Mouse (Mus musculus) left cerebral cortex, postnatal 36 days (tissue): Measurements from ENCODE around the gene Vars2. TPM values are rescaled to one million over a fixed set of nuclear protein-coding genes. Genes with fewer than 3 reads are reported as not detected.

Source experiments
- DNase-seq, 2 experiments: peaks; one replicate each; pipeline ENCODE4 v3.0.0; 2021 to 2022; ENCODE audit warnings: low spot score in 2 of 2, mixed read lengths in 1 of 2
- intact Hi-C: fragments of 180-260 bp; cut with DNase I; formaldehyde crosslinking; loops from one replicate; pipeline ENCODE4 v1.15.1; 2025
- total RNA-seq, 2 experiments: library from RNA; stranded (reverse); gene quantifications; 2 replicates each; pipeline ENCODE4 v1.2.3; 2021

Vars2 gene
- total RNA-seq, 2 experiments from 2014 or later, result 30.1 to 40.0 TPM

DNA sequence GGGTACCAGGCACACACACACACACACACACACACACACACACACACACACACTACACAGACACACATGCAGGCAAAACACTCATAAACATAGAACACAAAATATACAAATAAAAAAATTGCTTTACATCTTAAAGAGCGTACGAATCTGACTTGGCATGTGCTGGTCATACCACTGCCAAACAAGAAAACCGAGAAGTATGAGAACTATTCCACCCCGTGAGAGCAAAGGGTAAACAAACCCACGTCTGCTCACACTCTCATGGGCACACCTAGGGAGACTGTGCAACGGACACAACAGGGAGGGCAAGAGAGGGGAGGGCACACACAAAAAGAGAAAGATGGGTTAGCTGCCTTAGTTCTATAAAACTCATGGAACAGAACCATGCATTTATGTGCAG is 29.3 kb upstream of the Vars2 start:
- intact Hi-C loops, result no loop called here
- no peak for DNase-seq

DNA sequence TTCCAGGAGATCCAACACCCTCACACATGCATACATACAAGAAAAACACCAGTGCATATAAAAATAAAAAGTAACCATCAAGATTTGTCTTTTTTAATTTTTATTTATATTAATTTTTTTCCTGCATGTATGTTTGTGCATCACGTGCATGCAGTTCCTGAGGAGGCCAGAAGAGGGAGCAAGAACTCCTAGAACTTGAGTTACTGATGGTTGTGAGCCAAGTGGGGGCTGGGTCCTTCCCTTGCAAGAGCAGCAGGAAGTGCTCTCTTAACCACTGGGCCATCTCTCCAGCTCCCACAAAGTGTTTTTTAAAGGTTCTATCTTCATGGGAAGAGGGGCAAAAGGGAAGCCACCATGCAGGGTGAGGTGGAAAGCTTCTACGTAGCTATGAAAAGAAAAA is 27.9 kb upstream of the Vars2 start:
- no peak for DNase-seq
- intact Hi-C loops, result no loop called here

DNA sequence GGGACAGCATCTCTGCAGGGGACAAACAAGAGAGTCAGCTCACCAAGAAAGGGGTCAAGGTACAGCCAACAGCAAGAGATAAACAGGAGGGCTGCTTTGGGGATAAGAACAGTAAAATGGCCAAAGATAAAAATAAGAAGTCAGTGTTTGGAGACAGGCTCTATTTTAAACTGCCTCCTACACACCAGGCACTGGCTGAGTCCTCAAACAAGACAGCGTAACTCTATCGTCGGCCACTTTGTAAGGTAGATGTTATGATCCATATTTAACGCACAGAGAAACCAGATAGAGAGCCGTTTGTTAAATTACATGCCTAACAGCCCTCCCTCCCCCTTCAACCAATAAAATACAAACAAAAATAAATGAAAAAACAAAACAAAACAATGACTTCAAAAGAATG is 26.5 kb upstream of the Vars2 start:
- no peak for DNase-seq
- intact Hi-C loops, result no loop called here

DNA sequence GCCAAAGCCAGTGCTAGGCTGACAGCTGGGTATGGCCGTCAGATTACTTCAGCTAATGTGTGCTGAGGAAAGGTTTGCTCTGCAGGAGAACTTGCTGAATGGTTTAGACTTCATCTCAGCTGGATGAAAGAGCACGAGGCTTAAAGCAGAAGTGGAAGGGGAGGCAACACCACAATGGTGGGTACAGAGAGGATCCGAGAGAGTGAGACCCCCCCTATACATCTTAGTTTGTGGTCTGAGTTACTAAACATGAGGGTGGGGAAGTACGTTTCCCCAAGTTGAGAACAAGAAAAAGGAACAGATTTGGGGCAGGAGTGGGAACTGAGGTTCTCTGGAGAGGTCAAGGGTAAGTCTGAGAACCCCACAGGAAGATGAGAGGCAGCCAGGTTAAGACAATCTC is 25.0 kb upstream of the Vars2 start:
- no peak for DNase-seq
- intact Hi-C loops, result no loop called here

DNA sequence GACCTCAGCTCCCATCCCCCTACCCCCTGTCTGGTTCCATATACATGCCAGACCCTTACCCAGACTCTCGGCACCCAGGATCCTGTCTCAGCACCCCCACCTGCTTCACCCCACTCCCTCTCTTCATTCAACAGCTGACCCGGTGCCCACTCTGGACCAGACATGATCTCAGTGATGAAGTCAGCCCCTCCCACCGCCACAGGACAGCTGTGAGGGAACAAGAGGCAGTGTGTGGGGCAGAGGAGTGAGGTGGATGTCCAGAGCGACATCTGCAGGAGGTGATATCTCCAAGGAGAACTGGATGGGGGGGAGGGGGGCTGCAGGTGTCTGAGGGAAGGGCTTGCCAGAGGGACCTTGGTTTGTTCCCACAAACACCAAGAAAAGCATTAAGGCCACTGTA is 24.4 kb upstream of the Vars2 start:
- DNase-seq, result no peak
- intact Hi-C loops, result no loop called here

DNA sequence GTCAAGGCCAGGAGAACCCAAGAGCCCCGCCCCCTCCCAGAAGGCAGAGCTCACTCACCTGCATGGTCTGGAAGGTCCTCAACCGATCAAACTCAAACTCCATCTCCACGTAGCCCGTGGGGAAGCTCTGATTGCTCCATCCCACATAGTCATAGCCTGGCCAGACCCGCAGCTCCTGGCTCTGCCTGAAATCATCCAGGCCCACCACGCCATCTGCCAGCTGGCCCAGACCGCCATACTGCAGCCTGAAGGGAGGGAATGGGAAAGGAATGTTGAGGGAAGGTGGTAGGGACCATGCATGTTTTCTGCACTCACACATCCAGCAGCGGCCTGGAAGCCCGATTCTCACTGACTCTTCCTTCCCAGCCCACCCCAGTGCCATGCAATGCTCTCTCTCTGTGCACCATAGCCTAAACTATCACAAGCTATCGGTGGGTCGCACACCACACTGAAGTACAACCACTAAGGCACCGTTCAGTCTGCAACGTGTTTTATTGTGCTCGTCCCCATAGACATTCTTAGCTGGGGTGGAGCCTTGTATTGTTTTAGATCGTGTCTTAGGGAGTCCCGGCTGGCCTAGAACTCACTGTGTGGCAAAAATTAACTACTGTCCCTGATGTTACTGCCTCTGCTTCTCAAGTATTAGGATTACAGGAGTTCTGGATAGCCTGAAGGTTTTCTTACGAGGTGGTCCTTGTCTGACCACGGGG is 22.7 kb upstream of the Vars2 start:
- no peak for DNase-seq
- intact Hi-C loops, result no loop called here

DNA sequence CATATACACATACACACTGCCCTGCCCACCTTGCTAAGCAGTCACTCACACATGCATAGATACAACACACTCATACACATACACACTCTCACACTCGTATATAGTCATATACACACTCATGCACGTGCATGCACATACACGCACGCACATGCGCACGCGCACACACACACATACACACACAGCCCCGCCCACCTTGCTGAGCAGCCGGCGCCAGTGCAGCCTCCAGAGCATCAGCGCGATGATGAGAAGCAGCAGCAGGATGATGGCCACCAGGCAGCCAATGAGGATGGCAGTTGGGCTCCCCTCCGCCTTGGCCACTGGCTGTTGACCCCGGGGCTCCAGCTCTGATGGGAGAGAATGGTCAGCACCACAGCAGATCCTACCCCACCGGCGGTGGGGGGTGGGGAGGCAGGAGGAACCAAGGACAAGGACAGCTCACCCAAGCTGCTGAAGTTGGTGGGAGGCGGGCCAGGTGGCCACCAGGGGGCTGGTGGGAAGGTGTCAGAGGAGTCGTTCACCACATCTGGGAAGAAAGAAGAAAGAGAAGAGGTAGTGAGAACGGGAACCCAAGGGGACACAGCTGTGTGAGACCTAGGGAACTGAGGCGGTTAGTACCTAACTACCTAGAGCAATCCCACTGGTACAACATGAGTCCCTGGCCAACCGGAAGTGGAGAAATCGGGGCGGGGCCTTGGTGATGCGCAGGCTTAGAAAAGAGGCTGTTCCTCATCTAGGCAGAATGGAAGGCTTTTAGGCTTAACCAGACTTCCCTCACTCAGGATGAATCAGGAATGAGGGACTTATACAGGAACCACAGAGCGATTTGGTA is 21.2 kb upstream of the Vars2 start:
- no peak for DNase-seq
- intact Hi-C loops, result no loop called here

DNA sequence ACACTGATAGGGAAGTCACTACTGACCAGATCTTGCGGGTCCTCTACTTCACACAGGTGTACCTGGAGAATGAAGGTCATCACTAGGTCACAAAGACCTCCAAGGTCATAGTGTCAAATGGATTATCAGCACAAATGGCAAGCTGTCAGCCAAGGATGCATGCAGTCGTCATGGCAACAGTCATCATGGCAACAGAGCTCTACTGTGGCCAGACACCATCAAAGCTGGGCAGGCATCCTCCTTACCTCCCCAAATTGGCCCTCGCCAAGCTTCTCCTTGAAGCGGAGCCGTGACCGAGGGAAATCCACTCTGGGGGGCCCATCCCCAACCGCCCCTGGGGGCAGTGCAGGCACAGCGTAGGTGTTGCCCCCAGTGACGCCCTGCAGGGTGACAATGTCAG is 17.7 kb upstream of the Vars2 start:
- intact Hi-C loops, result no loop called here
- no peak for DNase-seq

DNA sequence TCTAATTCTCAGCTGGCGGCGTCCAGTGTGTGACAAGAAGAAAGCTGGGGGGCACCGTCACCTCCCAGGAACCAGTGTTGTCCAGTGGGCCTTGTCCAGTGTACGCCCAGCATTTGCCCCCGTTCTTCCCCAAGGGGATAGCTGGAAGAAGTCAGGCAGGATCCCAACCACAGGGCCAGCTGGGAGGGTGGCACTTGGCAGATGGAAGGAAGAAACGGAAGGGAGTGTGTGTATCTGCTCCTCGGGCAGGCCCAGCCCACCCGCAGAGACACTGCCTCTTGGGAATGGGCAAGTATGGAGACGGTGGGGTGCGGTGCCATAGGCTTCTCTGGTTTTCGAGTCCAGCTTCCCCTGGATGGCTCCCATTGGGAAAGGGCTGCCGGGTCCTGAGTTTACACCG is 14.6 kb upstream of the Vars2 start:
- intact Hi-C loops, result no loop called here
- no peak for DNase-seq

DNA sequence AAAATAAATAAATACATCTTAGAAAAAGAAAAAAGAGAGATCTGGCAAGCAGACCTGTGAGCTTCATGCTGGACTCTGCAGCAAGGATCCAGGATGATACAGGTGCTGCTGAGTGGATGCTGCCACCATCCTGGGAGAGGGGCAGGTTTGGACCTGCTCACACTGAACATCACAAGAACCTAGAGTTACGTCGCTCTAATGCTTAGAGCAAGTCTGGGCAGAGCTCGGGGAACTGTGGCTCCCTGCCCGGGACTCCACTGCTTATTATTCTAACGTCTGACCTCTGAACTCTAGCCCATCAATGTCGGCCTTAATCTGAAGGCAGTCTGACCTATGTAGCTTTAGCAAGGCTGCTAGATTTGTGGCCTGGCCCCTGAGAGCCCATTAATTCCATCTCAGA is 13.2 kb upstream of the Vars2 start:
- no peak for DNase-seq
- intact Hi-C loops, result no loop called here

DNA sequence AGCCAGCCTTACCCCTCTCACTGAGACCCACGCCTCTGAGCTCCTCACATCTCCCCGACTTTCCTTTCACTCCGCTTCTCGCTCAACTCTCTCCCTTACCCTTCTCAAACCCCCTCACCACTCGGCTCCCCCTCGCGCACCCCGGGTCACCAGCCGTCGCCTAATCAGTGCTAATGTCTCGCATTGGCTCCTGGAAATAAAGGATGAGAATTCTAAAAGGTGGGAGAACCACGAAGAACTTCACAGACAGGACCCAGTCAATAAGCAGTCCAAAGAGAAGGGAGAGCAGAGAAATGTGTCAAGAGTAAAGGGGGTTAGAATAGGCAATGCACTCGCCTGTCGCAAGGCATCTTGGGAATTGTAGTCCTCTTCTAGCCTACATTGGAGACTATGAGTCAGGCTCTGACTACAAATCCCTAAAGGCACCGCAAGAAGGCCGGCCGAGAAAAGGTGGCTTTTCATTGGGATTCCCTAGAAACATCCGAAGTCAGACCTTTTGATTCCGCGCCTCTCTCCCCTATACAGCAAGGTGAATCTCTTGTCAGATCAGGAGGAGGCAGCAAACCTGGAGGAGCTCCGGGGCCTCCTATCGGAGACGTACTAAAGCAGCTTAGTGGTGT is 6.1 kb upstream of the Vars2 start, which contains the start of gene Gtf2h4:
TSS of gene Gtf2h4 (minus strand) at position 324 of the 620 bp plus-strand sequence.
- intact Hi-C loops, result no loop called here
- DNase-seq, result peak; percentile 81 to 87

DNA sequence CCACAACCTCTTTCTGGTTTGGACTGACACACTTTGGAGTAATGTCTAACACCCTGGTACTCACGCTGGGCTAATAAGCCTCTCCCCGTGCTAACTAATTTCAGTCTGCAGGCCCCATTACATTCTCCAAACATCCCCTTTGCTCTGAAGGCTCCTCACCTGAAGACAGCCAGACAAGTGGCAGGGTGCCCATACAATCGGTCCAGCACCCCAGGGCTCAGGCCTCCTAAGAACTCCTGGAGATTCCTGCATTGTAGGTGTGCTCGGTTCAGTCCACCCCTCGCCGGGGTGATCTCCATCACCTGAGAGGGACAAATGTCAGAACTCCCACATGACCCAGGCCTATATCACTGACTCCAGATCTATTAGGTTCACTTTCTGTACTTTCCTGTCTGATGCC is 5.1 kb upstream of the Vars2 start:
- no peak for DNase-seq
- intact Hi-C loops, result no loop called here

DNA sequence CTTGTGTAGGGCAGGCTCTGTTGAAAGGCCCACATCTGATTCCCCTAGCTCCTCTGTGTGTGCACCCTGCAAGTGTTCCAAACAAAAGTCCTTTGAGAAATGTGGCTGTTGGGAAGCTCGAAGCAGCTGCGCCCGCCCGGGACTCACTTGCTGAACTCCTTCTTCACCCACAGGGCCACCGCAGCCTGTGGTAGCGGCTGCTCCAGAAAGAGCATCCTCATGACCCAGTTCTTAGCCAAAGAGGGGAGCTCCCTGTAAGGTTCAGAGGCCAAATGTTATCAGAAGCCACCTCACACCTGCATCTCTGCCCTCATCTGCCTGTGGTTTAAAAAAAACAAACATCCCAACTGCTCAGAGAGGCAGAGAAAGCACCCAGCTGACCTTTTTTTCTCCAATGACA is 4.5 kb upstream of the Vars2 start:
- intact Hi-C loops, result no loop called here
- no peak for DNase-seq

DNA sequence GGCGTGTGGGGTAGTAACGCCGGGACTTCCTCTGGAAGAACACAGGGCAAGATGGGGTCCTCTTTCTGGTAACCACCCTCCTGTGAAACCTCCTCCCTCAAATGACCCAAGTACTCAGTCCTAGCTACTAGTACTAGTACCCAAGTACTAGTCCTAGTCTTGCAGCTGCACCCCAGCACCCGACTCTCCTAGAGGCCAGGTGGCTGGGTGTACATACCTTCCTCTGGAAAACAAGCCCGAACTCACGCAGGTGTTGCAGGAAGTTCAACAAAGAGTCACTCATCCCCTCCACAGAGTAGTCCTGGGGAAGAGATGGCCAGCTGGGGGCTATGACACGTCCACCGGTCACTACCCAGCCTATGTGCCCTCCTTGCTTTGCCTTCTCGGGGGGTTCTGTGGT is 2.3 kb upstream of the Vars2 start:
- intact Hi-C loops, result loop anchor here (5.0 kb wide), 1 partner anchor 87 kb away; no protein-coding TSS in a partner anchor
- no peak for DNase-seq

DNA sequence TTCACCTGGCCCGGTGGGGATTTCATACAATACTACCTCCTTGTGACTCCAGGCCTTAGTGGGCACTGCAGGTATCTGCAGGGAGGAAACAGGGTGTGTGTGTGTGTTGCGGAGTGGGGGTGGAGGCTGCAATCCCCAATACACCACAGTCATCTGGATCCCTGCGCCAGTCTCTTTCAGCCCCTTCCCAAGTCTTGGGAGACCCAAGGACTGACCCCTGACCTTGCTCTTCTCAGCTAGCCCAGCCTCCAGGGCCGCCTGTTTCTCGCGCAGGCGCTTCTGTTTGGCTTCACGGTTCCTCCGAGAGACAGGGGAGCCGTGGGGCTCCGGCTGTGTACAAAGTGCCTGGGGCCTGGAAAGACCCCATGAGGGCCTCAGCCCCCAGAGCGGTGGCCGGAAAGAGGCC is 538 bp downstream of the Vars2 start:
- intact Hi-C loops, result loop anchor here (2.0 to 5.0 kb wide), 2 partner anchors 32 to 85 kb away; no protein-coding TSS in a partner anchor
- DNase-seq, result peak in 1 of 2 experiments; percentile 26

DNA sequence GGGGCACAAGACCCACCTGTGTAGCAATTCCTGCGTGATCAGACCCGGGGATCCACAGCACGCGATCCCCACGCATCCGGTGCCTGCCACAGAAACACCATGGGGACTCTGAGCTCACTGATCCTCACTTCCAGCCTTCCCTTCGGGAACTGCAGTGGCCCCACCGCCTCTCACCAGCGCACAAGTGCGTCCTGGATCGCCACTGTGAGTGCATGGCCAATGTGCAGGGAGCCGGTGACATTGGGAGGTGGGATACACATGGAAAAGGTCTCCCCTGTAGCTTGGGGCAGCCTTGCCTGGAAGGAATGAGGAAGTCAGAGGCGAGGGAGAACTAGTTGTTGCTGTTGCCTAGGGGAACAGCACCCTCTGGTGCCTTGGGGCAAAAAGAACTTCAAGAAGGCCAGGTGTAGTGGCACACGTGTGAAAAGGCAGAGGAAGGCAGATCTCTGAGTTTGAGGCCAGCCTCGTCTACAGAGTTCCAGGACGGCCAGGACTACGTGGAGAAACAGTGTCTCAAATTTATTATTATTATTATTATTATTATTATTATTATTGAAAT is 1.4 kb downstream of the Vars2 start:
- intact Hi-C loops, result loop anchor here (2.0 to 5.0 kb wide), 2 partner anchors 31 to 84 kb away; no protein-coding TSS in a partner anchor
- DNase-seq, result peak; percentile 31 to 50

DNA sequence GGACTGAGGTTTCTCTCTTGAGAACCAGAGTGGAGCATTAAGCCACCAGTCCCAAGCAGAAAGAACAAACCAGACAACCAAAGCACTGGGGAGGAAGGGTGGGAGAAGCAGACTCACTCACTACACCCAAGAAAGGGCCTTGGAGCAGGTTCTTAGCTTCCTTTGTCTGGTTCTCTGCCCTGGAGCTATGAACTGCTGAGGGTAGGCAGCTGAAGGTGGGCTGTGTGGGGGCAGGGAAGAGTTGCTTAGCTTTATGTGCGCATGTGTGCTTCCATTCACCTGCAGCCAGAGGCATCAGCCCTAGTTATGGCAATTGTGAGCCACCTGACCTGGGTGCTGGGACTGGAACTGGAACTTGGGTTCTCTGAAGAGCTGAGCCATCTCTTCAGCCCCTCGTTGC is 14.3 kb downstream of the Vars2 start:
- no peak for DNase-seq
- intact Hi-C loops, result no loop called here

DNA sequence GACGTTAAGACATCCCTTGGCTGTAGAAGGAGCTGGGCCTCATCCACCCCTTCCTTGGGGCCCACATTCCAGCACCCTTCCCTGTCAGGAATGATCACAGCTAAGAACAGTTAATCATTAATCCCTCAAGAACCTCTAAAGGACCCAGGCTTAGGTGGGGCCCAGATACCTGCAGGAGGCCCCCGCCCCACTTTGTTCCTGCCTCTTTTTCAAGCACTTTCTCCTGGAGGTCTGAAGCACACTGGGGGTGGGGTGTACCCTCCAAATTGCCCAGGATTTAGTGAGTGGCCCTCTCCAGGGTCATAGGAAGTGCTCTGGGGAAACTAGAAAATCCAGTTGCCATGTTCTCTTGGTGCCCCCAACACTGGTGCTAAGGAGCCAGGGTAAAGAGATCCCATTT is 18.0 kb downstream of the Vars2 start:
- intact Hi-C loops, result no loop called here
- DNase-seq, result no peak

DNA sequence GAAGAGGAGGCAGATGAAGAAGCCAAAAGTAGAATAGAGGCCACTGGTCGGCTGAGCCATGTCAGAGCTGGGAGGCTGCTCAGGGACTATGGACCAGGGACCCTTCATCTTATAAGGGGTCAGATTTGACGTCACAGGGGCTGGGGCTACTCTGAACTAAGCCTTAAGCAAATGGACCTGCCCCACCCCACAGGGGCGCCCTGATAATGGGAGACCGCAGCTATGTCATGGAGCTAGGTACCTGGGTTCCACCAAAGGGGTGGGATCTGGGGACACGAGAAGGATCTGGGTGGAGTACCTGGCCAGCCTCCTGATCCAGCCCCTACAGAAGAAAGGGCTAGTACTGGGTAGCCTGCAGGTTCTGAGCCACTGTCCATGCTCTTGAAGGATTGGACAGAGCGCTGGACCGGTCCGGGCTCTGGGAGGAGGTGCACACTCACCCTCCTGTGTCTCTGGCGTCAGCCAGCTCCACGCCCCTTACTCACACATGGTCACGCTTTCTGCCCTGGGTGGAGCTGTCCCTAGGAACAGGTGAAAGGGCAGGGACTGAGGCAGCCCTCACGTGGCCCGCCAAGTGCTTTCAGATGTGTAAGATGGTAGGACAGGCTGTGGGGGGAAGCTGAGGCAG is 23.7 kb downstream of the Vars2 start, which contains the start of gene Mucl3:
TSS of gene Mucl3 (minus strand) at position 87 of the 628 bp plus-strand sequence.
- no peak for DNase-seq
- intact Hi-C loops, result no loop called here

DNA sequence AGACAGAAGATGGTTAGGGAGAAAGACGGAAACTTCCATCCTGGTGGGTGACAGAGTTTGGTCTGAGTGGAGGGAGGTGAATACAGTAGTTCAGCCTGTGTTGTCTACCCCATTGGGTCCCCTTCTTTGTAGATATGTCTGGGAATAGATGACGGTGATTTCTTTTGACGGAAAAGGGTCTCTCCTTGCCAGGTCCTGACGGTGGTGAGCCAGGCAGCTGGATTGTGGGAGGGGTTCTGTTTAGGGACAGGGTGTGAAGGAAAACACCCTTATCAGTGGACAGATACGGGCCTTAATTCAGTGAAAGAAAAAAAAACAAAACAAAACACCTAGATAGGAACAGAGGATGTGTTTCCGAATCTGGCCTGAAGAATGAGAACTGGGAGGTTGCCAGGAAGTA is 28.0 kb downstream of the Vars2 start:
- DNase-seq, result no peak
- intact Hi-C loops, result loop anchor here (5.0 kb wide), 1 partner anchor 98 kb away; no protein-coding TSS in a partner anchor
